In the genomic region with DNA sequence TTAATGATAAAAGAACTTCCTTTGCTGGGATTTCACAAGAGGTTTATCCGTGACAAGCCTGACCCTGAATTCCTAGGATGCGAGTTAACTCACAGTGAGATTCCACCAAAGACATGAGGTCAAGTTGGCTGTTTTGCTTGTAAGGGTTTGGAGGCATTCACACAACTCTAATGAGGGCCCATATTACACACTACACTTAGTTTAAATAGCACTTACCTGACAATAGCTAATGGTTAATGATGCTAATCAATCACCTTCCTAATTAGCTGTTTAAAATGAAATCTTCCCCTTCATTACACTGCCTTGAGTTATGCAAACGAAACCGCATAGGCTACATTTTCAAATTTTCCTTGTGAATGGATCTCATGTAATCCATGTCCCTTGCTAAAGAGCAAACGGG, we compare ENCODE assay signal across 15 mouse cellular contexts. TPM values are rescaled to one million over a fixed set of nuclear protein-coding genes. Genes with fewer than 3 reads are reported as not detected.
"Had no signal": no experiment of that assay in that cellular context is flagged by ENCODE, and none has a peak within 500 bp of the region (broad histone marks: within the 10 kb centered on the region; RNA-seq: fewer than 3 reads in every experiment).

No protein-coding gene starts in this region.

- H3K4me3 ChIP-seq: kidney, embryonic 15.5 days; left cerebral cortex, adult 2 months; liver, embryonic 13.5 days had no signal

- H3K9me3 ChIP-seq: kidney, embryonic 15.5 days; liver, embryonic 13.5 days had no signal

- DNase-seq: kidney, postnatal 10 days; kidney, postnatal 36 days; layer of hippocampus, postnatal 36 days; liver, embryonic 13.5 days; lung, adult 2 months; lung, postnatal 14 days; lung, postnatal 4 days; midbrain, embryonic 14.5 days; thymus, adult 18-20 months; thymus, postnatal 25 days had no signal

- H3K4me2 ChIP-seq: kidney, embryonic 15.5 days; liver, embryonic 13.5 days; midbrain, embryonic 11.5 days had no signal

- H3K27ac ChIP-seq: kidney, embryonic 15.5 days; left cerebral cortex, adult 2 months; liver, embryonic 13.5 days had no signal

- H3K36me3 ChIP-seq: kidney, embryonic 15.5 days; liver, embryonic 13.5 days had no signal

- H3K9ac ChIP-seq: kidney, embryonic 15.5 days; liver, embryonic 13.5 days had no signal

- H3K27me3 ChIP-seq: liver, embryonic 13.5 days had no signal

- H3K4me1 ChIP-seq: liver, embryonic 13.5 days had no signal

RNA-seq across cellular contexts. Expression of a gene that starts 20.2 kb away (rescaled TPM):
- polyA plus RNA-seq: small intestine, adult 2 months; spleen, adult 2 months had no signal
